Mouse (Mus musculus) hindbrain, embryonic 13.5 days (tissue): Measurements from ENCODE around the gene Capn12. TPM values are rescaled to one million over a fixed set of nuclear protein-coding genes. Genes with fewer than 3 reads are reported as not detected.
"Not testable (repeated sequence)": the region's sequence is repeated elsewhere in the genome, so short reads cannot be mapped to it uniquely, and the experiment has no call there.

Experiments
- ATAC-seq: fragments of 200-750 bp; cut with Nextera tagmentation; 2 replicates; pipeline ENCODE4 v1.8.0; 2017; ENCODE audit warnings: moderate TSS enrichment; ENCODE audit not compliant: low FRiP score
- H3K27ac ChIP-seq: fragments of 300-500 bp; sonication (generic); 2 replicates; pipeline ENCODE4 v1.5.1; 2015; ENCODE audit warnings: inconsistent platforms, mild to moderate bottlenecking, moderate library complexity
- H3K27me3 ChIP-seq: fragments of 300-500 bp; sonication (generic); 2 replicates; pipeline ENCODE4 v1.6.1; 2015; ENCODE audit warnings: mild to moderate bottlenecking, inconsistent platforms
- H3K36me3 ChIP-seq: fragments of 300-500 bp; sonication (generic); 2 replicates; pipeline ENCODE4 v1.6.1; 2015; ENCODE audit warnings: mild to moderate bottlenecking, inconsistent platforms
- H3K4me1 ChIP-seq: fragments of 300-500 bp; sonication (generic); replicated peaks from 2 replicates; pipeline ENCODE4 v1.6.1; 2015; ENCODE audit warnings: inconsistent platforms
- H3K4me2 ChIP-seq: fragments of 300-500 bp; sonication (generic); 2 replicates; pipeline ENCODE4 v1.6.1; 2015; ENCODE audit warnings: inconsistent platforms, mild to moderate bottlenecking, moderate library complexity
- H3K4me3 ChIP-seq: fragments of 300-500 bp; sonication (generic); 2 replicates; pipeline ENCODE4 v1.5.1; 2015; ENCODE audit warnings: mild to moderate bottlenecking, inconsistent platforms
- H3K9ac ChIP-seq: fragments of 300-500 bp; sonication (generic); 2 replicates; pipeline ENCODE4 v1.6.1; 2015; ENCODE audit warnings: mild to moderate bottlenecking, inconsistent platforms
- H3K9me3 ChIP-seq: fragments of 300-500 bp; sonication (generic); 2 replicates; pipeline ENCODE4 v1.6.1; 2016; ENCODE audit warnings: inconsistent platforms
- WGBS: fragments of 180-500 bp; shearing (Covaris S2); methylation state at CpG from one replicate; pipeline ENCODE4 v1.1.7; 2015; 5-methylcytosine and 5-hydroxymethylcytosine counted together
- polyA plus RNA-seq: library from polyadenylated mRNA; unstranded; fragments of >200 nt; fragmentation: Nextera tagmentation; extraction: Ambion mirVana; gene quantifications from 2 replicates; pipeline ENCODE4 v1.2.1, GENCODE M21; 2015

The Capn12 gene
- polyA plus RNA-seq, 1 experiment from 2014 or later = 0.43 TPM

DNA sequence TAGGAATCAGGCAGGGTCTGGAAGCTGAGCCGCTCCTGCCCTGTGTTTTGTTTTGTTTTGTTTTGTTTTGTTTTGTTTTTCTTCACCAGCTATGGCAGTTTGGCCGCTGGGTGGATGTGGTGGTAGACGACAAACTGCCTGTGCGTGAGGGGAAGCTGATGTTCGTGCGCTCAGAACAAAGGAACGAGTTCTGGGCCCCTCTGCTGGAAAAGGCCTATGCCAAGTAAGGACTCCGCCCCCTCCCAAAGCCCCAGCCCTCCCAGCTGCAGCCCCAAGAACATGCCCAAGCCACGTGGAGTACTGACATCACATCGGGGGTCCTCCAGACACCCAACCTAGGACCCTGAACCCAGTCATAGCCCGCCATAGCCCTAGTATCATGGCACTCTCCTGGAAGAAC, 1.8 kb downstream of the Capn12 start:
- H3K36me3 ChIP-seq = no peaks in the 10 kb centered on the region
- WGBS = 77% methylated on average over 11 of the region's 11 CpGs

DNA sequence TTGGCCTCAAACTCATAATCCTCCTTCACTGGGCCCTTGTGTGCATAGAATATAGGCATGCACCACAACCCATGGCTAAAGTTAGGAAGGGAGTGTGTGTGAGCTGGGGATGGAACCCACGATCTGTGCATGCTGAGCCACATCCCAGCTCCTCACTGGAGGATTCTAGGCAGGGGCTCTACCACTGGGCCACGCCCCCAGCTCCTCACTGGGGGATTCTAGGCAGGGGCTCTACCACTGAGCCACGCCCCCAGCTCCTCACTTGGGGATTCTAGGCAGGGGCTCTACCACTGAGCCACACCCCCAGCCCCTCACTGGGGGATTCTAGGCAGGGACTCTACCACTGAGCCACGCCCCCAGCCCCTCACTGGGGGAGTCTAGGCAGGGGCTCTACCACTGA, 2.5 kb downstream of the Capn12 start:
- not testable (repeated sequence) for ATAC-seq, H3K36me3 ChIP-seq, H3K4me3 ChIP-seq, H3K4me1 ChIP-seq, H3K9ac ChIP-seq, H3K9me3 ChIP-seq, H3K27ac ChIP-seq, H3K4me2 ChIP-seq
- peaks cover 34% of the 10 kb centered on the region for H3K27me3 ChIP-seq
- WGBS = 90% methylated on average over 4 of the region's 4 CpGs

More for the DNA sequence above, 1.8 kb downstream of the Capn12 start:
- ATAC-seq = no peak
- no peaks in the 10 kb centered on the region for H3K4me1 ChIP-seq
- peaks cover 28% of the 10 kb centered on the region for H3K27me3 ChIP-seq
- H3K27ac ChIP-seq = no peak overlapping the region
- no peaks in the 10 kb centered on the region for H3K9me3 ChIP-seq
- no peak overlapping the region for H3K9ac ChIP-seq
- no peak overlapping the region for H3K4me2 ChIP-seq
- no peak overlapping the region for H3K4me3 ChIP-seq

DNA sequence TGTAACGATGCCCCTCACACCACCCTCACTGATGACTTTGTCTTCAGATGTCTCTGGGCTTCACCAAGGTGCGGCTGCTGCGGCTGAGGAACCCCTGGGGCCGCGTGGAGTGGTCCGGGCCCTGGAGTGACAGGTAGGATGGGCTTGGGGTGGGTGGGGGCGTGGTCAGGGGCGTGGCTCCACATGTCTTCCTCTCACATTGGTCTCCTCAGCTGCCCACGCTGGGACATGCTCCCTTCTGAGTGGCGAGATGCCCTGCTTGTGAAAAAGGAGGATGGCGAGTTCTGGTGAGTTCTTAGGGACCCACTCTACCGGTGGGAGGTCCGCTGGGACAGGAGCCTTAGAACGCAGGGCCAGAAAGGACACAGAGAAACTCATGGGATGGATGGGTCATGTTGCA, 5.3 kb downstream of the Capn12 start:
- Histone ChIP-seq H3K4me2 (no peak overlapping the region), H3K27ac (no peak overlapping the region), H3K9ac (no peak overlapping the region), H3K9me3 (no peaks in the 10 kb centered on the region), H3K36me3 (peaks cover 9% of the 10 kb centered on the region), H3K4me3 (no peak overlapping the region), H3K4me1 (peaks cover 10% of the 10 kb centered on the region), H3K27me3 (peaks cover 58% of the 10 kb centered on the region)
- 25% methylated on average over 14 of the region's 14 CpGs for WGBS
- ATAC-seq = no peak

- WGBS = 3% methylated on average over 27 of the region's 27 CpGs
- peaks cover 10% of the 10 kb centered on the region for H3K4me1 ChIP-seq
Measured at GRCm38 (mm10) chr7:28888701-28889161, 7.5 kb downstream of the Capn12 start.

GRCm38 (mm10) chr7:28892601-28893000, 11.4 kb downstream of the Capn12 start:
- WGBS = 96% methylated on average over 17 of the region's 17 CpGs
- H3K27me3 ChIP-seq = peaks cover 34% of the 10 kb centered on the region
- H3K4me3 ChIP-seq = no peak overlapping the region
- no peak for ATAC-seq
- H3K27ac ChIP-seq = no peak overlapping the region
- no peaks in the 10 kb centered on the region for H3K9me3 ChIP-seq
- peaks cover 68% of the 10 kb centered on the region for H3K36me3 ChIP-seq
- H3K4me1 ChIP-seq = peaks cover 10% of the 10 kb centered on the region
- no peak overlapping the region for H3K9ac ChIP-seq
- no peak overlapping the region for H3K4me2 ChIP-seq

More at GRCm38 (mm10) chr7:28888701-28889161, 7.5 kb downstream of the Capn12 start:
- Histone ChIP-seq H3K4me3 (peak overlapping the region; percentile 37), H3K4me2 (peak overlapping the region; percentile 56), H3K36me3 (peaks cover 29% of the 10 kb centered on the region), H3K9me3 (no peaks in the 10 kb centered on the region), H3K27ac (no peak overlapping the region), H3K27me3 (peaks cover 58% of the 10 kb centered on the region), H3K9ac (peak overlapping the region; percentile 62)
- peak; percentile 58; the same call in 1 of the 2 replicates for ATAC-seq

DNA sequence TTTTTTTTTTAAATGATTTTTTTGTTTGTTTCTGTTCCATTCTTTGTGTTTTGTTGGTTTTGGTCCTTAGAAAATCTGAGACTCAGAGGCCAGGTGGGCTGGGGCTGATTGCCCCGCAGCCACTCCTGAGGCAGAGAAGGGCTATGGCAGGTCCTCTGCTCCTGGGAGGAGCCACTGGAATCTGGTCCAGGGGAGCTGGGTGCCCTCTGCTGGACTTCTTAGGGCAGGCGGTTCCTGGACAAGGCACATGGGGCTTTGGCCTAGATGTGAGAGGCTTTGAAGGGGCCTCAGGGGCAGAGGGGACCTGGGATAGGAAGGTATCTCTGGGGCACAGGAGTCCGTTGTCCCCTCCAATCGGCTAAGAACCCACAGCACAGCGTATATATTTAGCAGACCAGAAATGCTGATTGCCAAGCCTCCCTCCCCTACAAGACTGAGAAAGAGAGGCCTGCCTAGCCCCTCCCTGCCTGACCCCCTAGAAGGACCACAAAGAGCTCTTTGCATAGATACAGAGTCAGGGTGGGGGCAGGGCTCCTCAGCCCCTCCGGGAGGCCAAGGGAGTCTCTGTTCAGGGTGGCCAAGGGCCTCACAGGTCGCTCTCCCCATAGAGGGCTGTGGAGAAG, 12.5 kb downstream of the Capn12 start:
- H3K4me2 ChIP-seq = no peak overlapping the region
- H3K4me1 ChIP-seq = peaks cover 3% of the 10 kb centered on the region
- H3K4me3 ChIP-seq = no peak overlapping the region
- ATAC-seq = no peak
- peaks cover 79% of the 10 kb centered on the region for H3K36me3 ChIP-seq
- no peaks in the 10 kb centered on the region for H3K9me3 ChIP-seq
- H3K27me3 ChIP-seq = peaks cover 23% of the 10 kb centered on the region
- 67% methylated on average over 7 of the region's 7 CpGs for WGBS
- H3K9ac ChIP-seq = no peak overlapping the region
- 0 out of 2 replicates have a peak overlapping the region, but pooled peaks have one; percentile 8 for H3K27ac ChIP-seq

DNA sequence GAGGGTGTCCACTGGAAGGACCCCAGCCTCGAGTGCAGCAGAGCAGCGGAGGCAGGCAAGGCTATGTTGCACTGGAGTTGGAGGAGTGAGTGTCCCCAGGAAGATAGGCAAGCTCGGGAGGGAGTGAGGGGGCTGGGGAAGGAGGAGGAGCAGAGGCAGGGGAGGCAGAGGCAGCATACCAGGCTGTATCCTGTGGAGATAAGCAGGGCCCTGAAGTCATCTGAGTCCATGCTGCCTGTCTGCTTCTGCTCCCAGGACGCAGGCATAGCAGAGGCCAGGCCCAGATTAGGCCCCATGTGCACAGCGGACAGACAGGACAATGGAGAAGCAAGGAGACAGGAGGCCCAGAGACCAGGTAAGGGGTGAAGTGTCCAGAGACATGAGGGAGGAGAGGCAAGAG, 13.7 kb downstream of the Capn12 start:
- Histone ChIP-seq H3K9ac (peak overlapping the region; percentile 51; the same call in 1 of the 2 replicates), H3K4me1 (no peaks in the 10 kb centered on the region; the same call in 1 of the 2 replicates), H3K4me2 (no peak overlapping the region), H3K27ac (no peak overlapping the region), H3K27me3 (peaks cover 11% of the 10 kb centered on the region), H3K9me3 (no peaks in the 10 kb centered on the region), H3K36me3 (peaks cover 91% of the 10 kb centered on the region), H3K4me3 (no peak overlapping the region)
- no peak for ATAC-seq
- WGBS = 61% methylated on average over 5 of the region's 5 CpGs

GRCm38 (mm10) chr7:28897661-28898060, 16.4 kb downstream of the Capn12 start:
- ATAC-seq = no peak
- H3K9ac ChIP-seq = no peak overlapping the region
- 94% methylated on average over 6 of the region's 6 CpGs for WGBS
- H3K27me3 ChIP-seq = no peaks in the 10 kb centered on the region
- H3K36me3 ChIP-seq = peaks cover 98% of the 10 kb centered on the region
- H3K9me3 ChIP-seq = no peaks in the 10 kb centered on the region
- no peak overlapping the region for H3K4me3 ChIP-seq
- no peak overlapping the region for H3K27ac ChIP-seq
- H3K4me1 ChIP-seq = no peaks in the 10 kb centered on the region; the same call in 1 of the 2 replicates
- no peak overlapping the region for H3K4me2 ChIP-seq

DNA sequence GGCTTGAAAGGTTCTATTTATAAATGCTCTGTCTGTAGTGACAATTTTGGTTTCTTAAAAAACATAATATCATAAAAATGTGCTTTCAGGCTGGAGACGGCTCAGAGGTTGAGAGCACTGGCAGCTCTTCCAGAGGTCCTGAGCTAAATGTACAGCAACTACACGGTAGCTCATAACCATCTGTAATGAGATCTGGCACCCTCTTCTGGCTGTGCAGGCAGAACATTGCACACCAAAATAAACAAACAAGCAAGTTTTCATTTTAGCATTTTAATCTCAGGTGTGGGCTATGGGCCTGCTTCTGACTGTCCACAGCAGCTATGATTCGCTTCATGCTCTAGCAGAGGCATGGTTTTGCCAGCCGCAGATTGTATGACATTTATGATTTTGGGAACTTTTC, 18.8 kb downstream of the Capn12 start:
- H3K36me3 ChIP-seq = peaks cover 100% of the 10 kb centered on the region
- no peaks in the 10 kb centered on the region for H3K9me3 ChIP-seq
- H3K27ac ChIP-seq = no peak overlapping the region
- no peaks in the 10 kb centered on the region for H3K27me3 ChIP-seq
- no peak overlapping the region for H3K4me2 ChIP-seq
- H3K4me1 ChIP-seq = no peaks in the 10 kb centered on the region
- no peak overlapping the region for H3K4me3 ChIP-seq
- WGBS = 88% methylated on average over 4 of the region's 4 CpGs
- H3K9ac ChIP-seq = no peak overlapping the region
- ATAC-seq = no peak

DNA sequence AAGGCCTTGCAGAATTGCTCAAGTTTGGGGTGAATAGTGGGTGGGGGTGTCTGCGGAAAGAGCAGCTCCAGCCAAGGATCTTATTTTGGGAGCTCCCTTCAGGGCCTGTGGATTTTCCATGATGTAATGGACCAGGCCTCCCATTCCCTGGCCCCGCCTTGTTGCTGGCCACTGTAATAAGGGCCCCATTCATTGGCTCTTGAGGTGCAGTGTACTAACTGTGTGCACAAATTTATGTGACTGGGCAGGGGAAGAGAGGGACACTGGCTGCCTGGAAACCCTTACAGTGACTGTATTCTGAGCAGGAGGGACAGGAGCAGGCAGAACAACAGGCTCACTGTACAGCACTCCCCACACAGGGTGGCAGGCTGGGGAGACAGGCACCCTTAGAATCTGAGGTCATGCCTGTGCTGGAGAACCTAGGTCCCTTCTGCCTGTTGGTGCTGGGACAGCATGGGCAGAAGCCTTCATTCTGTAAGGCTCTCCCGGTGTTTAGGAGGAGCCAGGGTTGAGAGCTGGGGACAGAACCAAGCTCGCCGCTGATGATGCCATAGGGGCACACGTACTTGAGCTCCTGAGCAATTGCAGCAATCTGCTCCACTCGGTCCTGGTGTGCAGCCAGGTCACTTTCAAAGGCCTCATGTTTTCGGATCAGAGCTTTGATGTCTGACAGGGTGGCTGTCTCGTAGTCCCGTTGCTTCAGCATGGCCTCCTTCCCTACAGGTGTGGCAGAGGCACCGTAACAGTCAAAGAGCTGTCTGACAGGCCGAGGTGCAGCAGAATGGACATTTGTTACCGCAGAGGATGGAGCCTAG, 20.3 kb downstream of the Capn12 start:
- Histone ChIP-seq H3K27ac (peak overlapping the region; percentile 50; the same call in 1 of the 2 replicates), H3K4me2 (no peak overlapping the region), H3K4me3 (no peak overlapping the region), H3K27me3 (no peaks in the 10 kb centered on the region), H3K9ac (no peak overlapping the region), H3K36me3 (peaks cover 100% of the 10 kb centered on the region), H3K4me1 (no peaks in the 10 kb centered on the region), H3K9me3 (no peaks in the 10 kb centered on the region)
- 94% methylated on average over 13 of the region's 13 CpGs for WGBS
- peak; percentile 32; the same call in 1 of the 2 replicates for ATAC-seq

DNA sequence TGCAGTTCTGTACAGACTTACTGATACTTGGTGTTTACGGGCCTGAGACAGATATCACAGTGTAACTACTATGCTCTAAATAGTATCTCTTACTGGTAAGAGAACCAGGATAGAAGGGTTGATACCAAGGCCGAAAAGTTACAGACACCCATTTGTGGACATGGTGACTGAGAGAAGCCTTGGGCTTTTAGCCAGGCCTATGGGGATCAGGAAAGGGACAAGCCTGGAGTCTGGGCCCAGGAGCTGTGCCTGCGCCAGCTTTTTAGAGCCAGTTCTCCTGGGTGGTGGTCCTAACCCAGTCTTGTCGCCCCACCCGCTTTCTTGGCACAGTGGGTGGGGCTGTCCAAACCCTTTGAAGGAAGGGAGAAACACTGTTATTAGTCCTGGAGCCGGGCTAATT, 21.0 kb downstream of the Capn12 start:
- Histone ChIP-seq H3K4me2 (no peak overlapping the region), H3K27me3 (no peaks in the 10 kb centered on the region), H3K9me3 (no peaks in the 10 kb centered on the region), H3K4me3 (no peak overlapping the region), H3K9ac (no peak overlapping the region), H3K4me1 (no peaks in the 10 kb centered on the region), H3K27ac (no peak overlapping the region), H3K36me3 (peaks cover 100% of the 10 kb centered on the region)
- no peak for ATAC-seq
- 92% methylated on average over 6 of the region's 6 CpGs for WGBS

- H3K27me3 ChIP-seq = no peaks in the 10 kb centered on the region
- no peak overlapping the region for H3K4me2 ChIP-seq
- no peak for ATAC-seq
- no peak overlapping the region for H3K4me3 ChIP-seq
- no peak overlapping the region for H3K9ac ChIP-seq
- H3K9me3 ChIP-seq = no peaks in the 10 kb centered on the region
- no peak overlapping the region for H3K27ac ChIP-seq
- peaks cover 100% of the 10 kb centered on the region for H3K36me3 ChIP-seq
- 89% methylated on average over 3 of the region's 3 CpGs for WGBS
- no peaks in the 10 kb centered on the region for H3K4me1 ChIP-seq
Measured at GRCm38 (mm10) chr7:28902809-28903208, 21.6 kb downstream of the Capn12 start.
